Mouse (Mus musculus): Measurements from ENCODE around the gene Fgfr2. TPM values are rescaled to one million over a fixed set of nuclear protein-coding genes. Genes with fewer than 3 reads are reported as not detected.

Gene Fgfr2
- polyA plus RNA-seq, 1 experiment from 2014 or later, result 24.9 TPM

DNA sequence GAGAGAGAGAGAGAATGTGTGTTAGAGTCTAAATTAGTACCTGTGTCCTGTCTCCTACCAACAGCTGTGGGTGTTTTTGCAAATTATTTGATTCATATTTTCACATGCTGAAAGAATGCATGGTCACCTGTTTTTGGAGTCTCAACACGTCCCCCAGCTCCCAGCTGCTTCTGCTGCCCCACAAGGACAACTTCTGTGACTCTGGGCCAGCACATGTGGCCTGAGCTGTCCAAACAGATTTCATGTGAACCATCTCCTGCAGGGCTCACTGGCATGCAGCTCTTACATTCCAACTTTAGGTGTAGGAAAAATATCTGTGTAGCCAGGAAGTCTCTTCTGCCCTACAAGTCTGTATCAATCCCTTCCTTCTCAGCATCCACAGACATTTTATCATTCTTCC is 2494.5 kb downstream of the Fgfr2 start:
- Histone ChIP-seq H3K36me3 (ENCODE audit: control insufficient read depth, insufficient read depth, low read length) (no peaks in the 10 kb centered on the region), H3K4me2 (no peak overlapping the region), H3K4me3 (ENCODE audit: low read depth, low read length) (no peak overlapping the region), H3K4me1 (ENCODE audit: control insufficient read depth, insufficient read depth, low read length) (peaks cover 27% of the 10 kb centered on the region), H3K9me3 (replicated peaks; ENCODE audit: control insufficient read depth, low read length) (no peaks in the 10 kb centered on the region), H3K27ac (ENCODE audit: low read depth, low read length) (peak overlapping the region; percentile 57; the same call in 1 of the 2 replicates), H3K9ac (ENCODE audit: low read depth, low read length) (no peak overlapping the region), H3K27me3 (ENCODE audit: control insufficient read depth, insufficient read depth, low read length) (no peaks in the 10 kb centered on the region)
- ATAC-seq (replicated peaks; ENCODE audit: insufficient number of reproducible peaks, low FRiP score, low TSS enrichment), result no peak
- 21% methylated on average over 1 of the region's 1 CpGs for WGBS (ENCODE audit: insufficient replicate concordance)

DNA sequence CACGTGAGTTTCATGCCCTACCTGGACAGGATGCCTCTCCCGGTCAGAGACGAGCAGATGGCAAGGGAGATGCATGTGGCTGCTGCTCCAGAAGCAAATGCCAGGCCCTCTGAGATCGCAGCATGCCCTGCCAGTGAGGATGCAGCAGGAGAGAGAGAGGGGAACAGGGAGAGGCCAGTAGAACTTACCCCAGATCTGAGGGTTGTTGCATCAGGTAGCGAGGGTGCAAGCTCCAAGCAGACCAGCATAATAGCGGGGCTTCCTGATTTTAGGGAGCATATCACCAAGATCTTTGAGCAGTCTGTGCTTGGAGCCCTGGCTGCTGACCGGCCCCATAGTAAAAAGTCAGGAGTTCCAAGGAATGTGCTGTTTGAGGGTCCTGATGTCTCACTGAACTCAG is 2497.8 kb downstream of the Fgfr2 start:
- H3K4me2 ChIP-seq, result no peak overlapping the region
- H3K9ac ChIP-seq (ENCODE audit: low read depth, low read length), result no peak overlapping the region
- H3K27ac ChIP-seq (ENCODE audit: low read depth, low read length), result no peak overlapping the region
- H3K4me1 ChIP-seq (ENCODE audit: control insufficient read depth, insufficient read depth, low read length), result peaks cover 25% of the 10 kb centered on the region
- ATAC-seq (replicated peaks; ENCODE audit: insufficient number of reproducible peaks, low FRiP score, low TSS enrichment), result no peak
- whole genome bisulfite sequencing (ENCODE audit: insufficient replicate concordance), result 81% methylated on average over 7 of the region's 7 CpGs
- no peaks in the 10 kb centered on the region for H3K36me3 ChIP-seq (ENCODE audit: control insufficient read depth, insufficient read depth, low read length)
- no peaks in the 10 kb centered on the region for H3K27me3 ChIP-seq (ENCODE audit: control insufficient read depth, insufficient read depth, low read length)
- H3K9me3 ChIP-seq (replicated peaks; ENCODE audit: control insufficient read depth, low read length), result no peaks in the 10 kb centered on the region
- H3K4me3 ChIP-seq (ENCODE audit: low read depth, low read length), result no peak overlapping the region

DNA sequence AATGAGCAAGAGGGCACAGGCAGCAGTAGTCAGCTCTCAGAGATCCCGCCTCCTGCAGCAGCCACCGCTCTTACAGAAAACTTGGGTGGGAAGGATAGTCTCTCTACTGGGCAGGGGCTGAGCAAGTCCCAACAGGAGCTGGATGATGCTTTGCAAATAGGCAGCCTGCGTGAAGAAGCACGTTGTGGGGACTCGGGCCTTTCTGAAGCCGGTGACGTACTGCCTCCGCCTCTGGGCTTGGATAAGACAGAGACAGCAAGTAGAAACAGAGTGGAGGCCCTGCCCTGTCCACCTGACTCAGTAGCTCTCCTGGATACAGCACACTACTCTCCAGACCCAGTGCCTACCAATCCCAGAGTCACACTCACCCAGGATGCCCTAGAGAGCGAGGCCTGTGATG is 2498.9 kb downstream of the Fgfr2 start:
- H3K4me1 ChIP-seq (ENCODE audit: control insufficient read depth, insufficient read depth, low read length), result peaks cover 24% of the 10 kb centered on the region
- H3K9ac ChIP-seq (ENCODE audit: low read depth, low read length), result no peak overlapping the region
- 85% methylated on average over 9 of the region's 9 CpGs for WGBS (ENCODE audit: insufficient replicate concordance)
- H3K36me3 ChIP-seq (ENCODE audit: control insufficient read depth, insufficient read depth, low read length), result no peaks in the 10 kb centered on the region
- no peak overlapping the region for H3K4me2 ChIP-seq
- H3K27ac ChIP-seq (ENCODE audit: low read depth, low read length), result no peak overlapping the region
- ATAC-seq (replicated peaks; ENCODE audit: insufficient number of reproducible peaks, low FRiP score, low TSS enrichment), result no peak
- no peaks in the 10 kb centered on the region for H3K27me3 ChIP-seq (ENCODE audit: control insufficient read depth, insufficient read depth, low read length)
- no peak overlapping the region for H3K4me3 ChIP-seq (ENCODE audit: low read depth, low read length)
- H3K9me3 ChIP-seq (replicated peaks; ENCODE audit: control insufficient read depth, low read length), result no peaks in the 10 kb centered on the region

DNA sequence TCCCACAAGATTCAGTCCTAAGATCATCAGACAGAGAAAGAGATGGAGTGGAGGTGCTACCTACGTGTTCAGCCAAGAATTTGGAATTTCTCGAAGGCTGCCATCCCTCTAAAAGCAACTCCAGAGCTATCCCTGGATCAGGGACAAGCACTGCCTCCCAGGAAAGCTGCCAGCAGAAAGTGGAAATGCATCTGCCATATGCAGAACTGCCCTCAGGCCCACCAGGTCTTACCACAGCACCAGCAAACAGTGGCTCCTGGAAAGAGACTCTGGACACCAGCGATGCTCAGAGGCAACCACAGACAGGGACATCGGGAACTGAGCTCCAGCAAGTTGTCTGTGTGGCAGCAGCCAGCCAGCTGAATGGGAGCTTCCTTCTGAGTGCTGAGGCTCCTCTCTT is 2500.8 kb downstream of the Fgfr2 start:
- 71% methylated on average over 4 of the region's 4 CpGs for WGBS (ENCODE audit: insufficient replicate concordance)

DNA sequence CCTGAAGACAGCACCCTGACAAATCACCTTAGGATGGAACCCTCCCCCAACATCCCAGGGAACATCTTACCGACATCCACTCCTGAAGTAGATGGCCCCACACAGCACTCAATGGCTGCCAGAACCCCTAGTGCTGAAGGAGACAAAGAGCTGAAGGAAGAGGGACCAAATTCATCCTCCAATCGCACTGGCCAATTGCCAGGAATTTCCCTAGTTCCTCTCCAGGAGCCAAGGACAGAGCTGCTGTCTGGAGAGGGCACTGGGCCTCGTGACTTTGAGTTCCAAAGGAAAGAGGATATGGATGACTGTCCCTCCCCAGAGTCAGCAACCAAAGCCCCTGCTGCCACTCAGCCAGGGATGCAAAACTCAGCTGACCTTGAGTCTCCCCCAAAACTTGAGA is 2501.2 kb downstream of the Fgfr2 start:
- H3K4me2 ChIP-seq, result no peak overlapping the region
- no peaks in the 10 kb centered on the region for H3K9me3 ChIP-seq (replicated peaks; ENCODE audit: control insufficient read depth, low read length)
- H3K27me3 ChIP-seq (ENCODE audit: control insufficient read depth, insufficient read depth, low read length), result no peaks in the 10 kb centered on the region
- H3K4me3 ChIP-seq (ENCODE audit: low read depth, low read length), result no peak overlapping the region
- no peaks in the 10 kb centered on the region for H3K36me3 ChIP-seq (ENCODE audit: control insufficient read depth, insufficient read depth, low read length)
- H3K9ac ChIP-seq (ENCODE audit: low read depth, low read length), result no peak overlapping the region
- peaks cover 12% of the 10 kb centered on the region; the same call in 1 of the 2 replicates for H3K4me1 ChIP-seq (ENCODE audit: control insufficient read depth, insufficient read depth, low read length)
- ATAC-seq (replicated peaks; ENCODE audit: insufficient number of reproducible peaks, low FRiP score, low TSS enrichment), result no peak
- no peak overlapping the region for H3K27ac ChIP-seq (ENCODE audit: low read depth, low read length)
- WGBS (ENCODE audit: insufficient replicate concordance), result 37% methylated on average over 3 of the region's 3 CpGs

More for the DNA sequence above, 2500.8 kb downstream of the Fgfr2 start:
- H3K27ac ChIP-seq (ENCODE audit: low read depth, low read length), result no peak overlapping the region
- H3K4me3 ChIP-seq (ENCODE audit: low read depth, low read length), result no peak overlapping the region
- H3K27me3 ChIP-seq (ENCODE audit: control insufficient read depth, insufficient read depth, low read length), result no peaks in the 10 kb centered on the region
- no peaks in the 10 kb centered on the region for H3K9me3 ChIP-seq (replicated peaks; ENCODE audit: control insufficient read depth, low read length)
- H3K4me2 ChIP-seq, result no peak overlapping the region
- no peak overlapping the region for H3K9ac ChIP-seq (ENCODE audit: low read depth, low read length)
- H3K4me1 ChIP-seq (ENCODE audit: control insufficient read depth, insufficient read depth, low read length), result peaks cover 12% of the 10 kb centered on the region; the same call in 1 of the 2 replicates
- no peak for ATAC-seq (replicated peaks; ENCODE audit: insufficient number of reproducible peaks, low FRiP score, low TSS enrichment)
- H3K36me3 ChIP-seq (ENCODE audit: control insufficient read depth, insufficient read depth, low read length), result no peaks in the 10 kb centered on the region

DNA sequence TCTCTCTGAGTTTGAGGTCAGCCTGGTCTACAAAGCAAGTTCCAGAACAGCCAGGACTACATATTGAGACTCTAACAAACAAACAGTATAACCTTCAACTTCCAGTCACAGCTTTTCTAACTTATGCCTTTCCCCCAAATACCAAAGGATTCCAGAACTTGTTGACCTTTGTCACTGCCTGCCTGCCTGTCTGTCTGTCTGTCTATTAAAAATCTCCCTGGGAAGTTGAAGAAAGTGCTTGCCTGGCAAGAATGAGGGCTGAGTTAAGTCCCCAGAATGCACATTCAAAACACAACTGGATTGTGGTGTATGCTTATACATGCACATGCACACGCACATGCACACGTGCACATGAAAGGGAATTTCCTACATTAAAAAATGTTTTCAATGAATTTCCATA is 2502.1 kb downstream of the Fgfr2 start:
- H3K36me3 ChIP-seq (ENCODE audit: control insufficient read depth, insufficient read depth, low read length), result no peaks in the 10 kb centered on the region
- 79% methylated on average over 2 of the region's 2 CpGs for WGBS (ENCODE audit: insufficient replicate concordance)
- no peaks in the 10 kb centered on the region for H3K27me3 ChIP-seq (ENCODE audit: control insufficient read depth, insufficient read depth, low read length)
- H3K4me1 ChIP-seq (ENCODE audit: control insufficient read depth, insufficient read depth, low read length), result peaks cover 12% of the 10 kb centered on the region; the same call in 1 of the 2 replicates
- no peaks in the 10 kb centered on the region for H3K9me3 ChIP-seq (replicated peaks; ENCODE audit: control insufficient read depth, low read length)
- no peak overlapping the region for H3K9ac ChIP-seq (ENCODE audit: low read depth, low read length)
- H3K27ac ChIP-seq (ENCODE audit: low read depth, low read length), result no peak overlapping the region
- no peak for ATAC-seq (replicated peaks; ENCODE audit: insufficient number of reproducible peaks, low FRiP score, low TSS enrichment)
- no peak overlapping the region for H3K4me3 ChIP-seq (ENCODE audit: low read depth, low read length)
- no peak overlapping the region for H3K4me2 ChIP-seq

DNA sequence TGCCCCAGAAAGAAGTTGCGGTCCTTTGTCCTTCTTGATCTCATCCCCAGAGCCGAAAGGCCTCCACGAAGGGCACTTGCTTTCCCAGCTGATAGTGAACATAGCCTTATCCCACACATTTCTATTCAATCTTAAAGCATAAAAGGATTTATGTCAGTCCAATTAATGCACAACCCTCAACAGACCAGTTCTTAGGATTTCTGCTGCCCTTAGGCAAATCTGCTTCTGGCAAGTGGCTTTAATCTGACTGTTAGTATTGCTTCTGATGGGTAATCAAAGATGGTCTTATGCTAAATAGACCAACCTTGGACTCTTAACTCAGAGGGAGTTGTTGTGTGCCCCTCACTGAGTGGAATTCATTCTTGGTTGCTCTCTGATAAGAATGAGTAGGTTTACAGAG is 2505.6 kb downstream of the Fgfr2 start:
- WGBS (ENCODE audit: insufficient replicate concordance), result 91% methylated on average over 3 of the region's 3 CpGs
- H3K27me3 ChIP-seq (ENCODE audit: control insufficient read depth, insufficient read depth, low read length), result no peaks in the 10 kb centered on the region
- H3K4me1 ChIP-seq (ENCODE audit: control insufficient read depth, insufficient read depth, low read length), result peaks cover 13% of the 10 kb centered on the region
- no peak overlapping the region for H3K4me2 ChIP-seq
- no peaks in the 10 kb centered on the region for H3K36me3 ChIP-seq (ENCODE audit: control insufficient read depth, insufficient read depth, low read length)
- no peaks in the 10 kb centered on the region for H3K9me3 ChIP-seq (replicated peaks; ENCODE audit: control insufficient read depth, low read length)
- no peak overlapping the region for H3K27ac ChIP-seq (ENCODE audit: low read depth, low read length)
- no peak overlapping the region for H3K4me3 ChIP-seq (ENCODE audit: low read depth, low read length)
- H3K9ac ChIP-seq (ENCODE audit: low read depth, low read length), result no peak overlapping the region
- ATAC-seq (replicated peaks; ENCODE audit: insufficient number of reproducible peaks, low FRiP score, low TSS enrichment), result no peak

DNA sequence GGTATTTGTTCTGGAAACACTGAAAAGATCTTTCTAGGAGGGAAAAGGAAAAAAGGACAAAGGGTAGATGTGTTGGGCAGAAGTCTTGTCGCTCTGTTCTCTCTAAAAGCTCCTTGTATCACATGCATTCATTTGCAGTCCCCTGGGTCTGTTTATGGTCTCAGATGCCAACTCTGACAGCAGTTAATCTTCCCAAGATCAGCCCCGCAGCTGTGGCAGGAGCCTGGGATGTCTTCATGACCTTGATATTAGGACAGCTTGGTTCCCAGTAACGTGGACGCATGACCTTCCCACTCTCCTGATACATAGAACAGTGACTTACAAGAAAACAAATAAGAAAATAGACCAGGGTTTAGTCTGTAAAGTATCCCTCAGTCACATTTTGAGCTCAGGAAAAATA is 2509.2 kb downstream of the Fgfr2 start:
- ATAC-seq (replicated peaks; ENCODE audit: insufficient number of reproducible peaks, low FRiP score, low TSS enrichment), result no peak
- Histone ChIP-seq H3K27me3 (ENCODE audit: control insufficient read depth, insufficient read depth, low read length) (no peaks in the 10 kb centered on the region), H3K4me1 (ENCODE audit: control insufficient read depth, insufficient read depth, low read length) (peaks cover 4% of the 10 kb centered on the region; the same call in 1 of the 2 replicates), H3K4me3 (ENCODE audit: low read depth, low read length) (no peak overlapping the region), H3K27ac (ENCODE audit: low read depth, low read length) (no peak overlapping the region), H3K9ac (ENCODE audit: low read depth, low read length) (no peak overlapping the region), H3K9me3 (replicated peaks; ENCODE audit: control insufficient read depth, low read length) (no peaks in the 10 kb centered on the region), H3K36me3 (ENCODE audit: control insufficient read depth, insufficient read depth, low read length) (no peaks in the 10 kb centered on the region), H3K4me2 (no peak overlapping the region)
- 44% methylated on average over 4 of the region's 4 CpGs for WGBS (ENCODE audit: insufficient replicate concordance)

DNA sequence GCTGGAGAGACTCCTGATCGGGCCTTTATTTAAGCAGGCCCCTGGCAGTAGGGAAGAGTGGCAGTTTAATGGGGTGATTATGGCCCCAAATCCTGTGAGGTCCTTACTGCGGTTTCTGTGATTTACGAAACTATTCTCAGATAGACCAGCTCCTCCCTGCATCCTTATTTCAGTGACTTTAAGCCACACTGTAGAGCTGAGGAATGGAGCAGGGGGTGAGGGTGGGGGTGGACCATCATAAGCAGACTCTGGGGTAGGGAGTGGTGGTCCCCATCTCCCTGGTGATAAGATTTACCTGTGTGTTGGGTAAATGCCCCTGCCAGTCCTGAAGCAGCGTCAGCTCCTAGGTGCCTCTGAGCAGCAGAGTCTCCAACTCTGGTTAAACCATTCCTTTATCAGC is 2516.2 kb downstream of the Fgfr2 start:
- ATAC-seq (replicated peaks; ENCODE audit: insufficient number of reproducible peaks, low FRiP score, low TSS enrichment), result no peak
- H3K9me3 ChIP-seq (replicated peaks; ENCODE audit: control insufficient read depth, low read length), result no peaks in the 10 kb centered on the region
- H3K27ac ChIP-seq (ENCODE audit: low read depth, low read length), result no peak overlapping the region
- no peak overlapping the region for H3K4me2 ChIP-seq
- no peak overlapping the region for H3K9ac ChIP-seq (ENCODE audit: low read depth, low read length)
- H3K27me3 ChIP-seq (ENCODE audit: control insufficient read depth, insufficient read depth, low read length), result no peaks in the 10 kb centered on the region
- 85% methylated on average over 4 of the region's 4 CpGs for WGBS (ENCODE audit: insufficient replicate concordance)
- no peaks in the 10 kb centered on the region for H3K36me3 ChIP-seq (ENCODE audit: control insufficient read depth, insufficient read depth, low read length)
- no peak overlapping the region for H3K4me3 ChIP-seq (ENCODE audit: low read depth, low read length)
- no peaks in the 10 kb centered on the region for H3K4me1 ChIP-seq (ENCODE audit: control insufficient read depth, insufficient read depth, low read length)

Measured in heart, embryonic 11.5 days (tissue).